Mouse (Mus musculus): Measurements from ENCODE around the gene March2. TPM values are rescaled to one million over a fixed set of nuclear protein-coding genes. Genes with fewer than 3 reads are reported as not detected.

The March2 gene
- polyA plus RNA-seq, 1 experiment: 171 TPM

GRCm38 (mm10) chr17:33678771-33679170, 39.7 kb downstream of the March2 start:
- no peak for TF ChIP-seq CTCF (IDR thresholded peaks at IDR 0.05; ENCODE audit: borderline replicate concordance, insufficient read depth, low read depth, low read length)
- TF ChIP-seq POLR2A (IDR thresholded peaks at IDR 0.05; ENCODE audit: borderline replicate concordance, insufficient read depth, low read length): no peak

GRCm38 (mm10) chr17:33676086-33676485, 42.4 kb downstream of the March2 start:
- Histone ChIP-seq H3K27ac (ENCODE audit: insufficient read depth, low read length) (no peak overlapping the region), H3K4me1 (ENCODE audit: control insufficient read depth, insufficient read depth, low read length) (peaks cover 2% of the 10 kb centered on the region; the same call in 1 of the 2 replicates), H3K4me3 (replicated peaks; ENCODE audit: insufficient read depth, low read depth, low read length) (no peak overlapping the region), H3K27me3 (ENCODE audit: control insufficient read depth, insufficient read depth, low read length) (no peaks in the 10 kb centered on the region)
- 75% methylated on average over 2 of the region's 2 CpGs for WGBS
- no peak for TF ChIP-seq POLR2A (IDR thresholded peaks at IDR 0.05; ENCODE audit: borderline replicate concordance, insufficient read depth, low read length)
- no peak for TF ChIP-seq CTCF (IDR thresholded peaks at IDR 0.05; ENCODE audit: borderline replicate concordance, insufficient read depth, low read depth, low read length)
- no peak for DNase-seq

More at GRCm38 (mm10) chr17:33678771-33679170, 39.7 kb downstream of the March2 start:
- no peaks in the 10 kb centered on the region for H3K27me3 ChIP-seq (ENCODE audit: control insufficient read depth, insufficient read depth, low read length)
- H3K4me3 ChIP-seq (replicated peaks; ENCODE audit: insufficient read depth, low read depth, low read length): no peak overlapping the region
- H3K27ac ChIP-seq (ENCODE audit: insufficient read depth, low read length): no peak overlapping the region
- DNase-seq: no peak
- H3K4me1 ChIP-seq (ENCODE audit: control insufficient read depth, insufficient read depth, low read length): peaks cover 2% of the 10 kb centered on the region; the same call in 1 of the 2 replicates

GRCm38 (mm10) chr17:33675452-33675851, 43.0 kb downstream of the March2 start:
- no peak overlapping the region for H3K27ac ChIP-seq (ENCODE audit: insufficient read depth, low read length)
- TF ChIP-seq CTCF (IDR thresholded peaks at IDR 0.05; ENCODE audit: borderline replicate concordance, insufficient read depth, low read depth, low read length) (no peak), POLR2A (IDR thresholded peaks at IDR 0.05; ENCODE audit: borderline replicate concordance, insufficient read depth, low read length) (no peak)
- peak in 1 of 2 experiments; percentile 30 for DNase-seq
- H3K4me3 ChIP-seq (replicated peaks; ENCODE audit: insufficient read depth, low read depth, low read length): no peak overlapping the region
- no peaks in the 10 kb centered on the region for H3K27me3 ChIP-seq (ENCODE audit: control insufficient read depth, insufficient read depth, low read length)
- peaks cover 2% of the 10 kb centered on the region; the same call in 1 of the 2 replicates for H3K4me1 ChIP-seq (ENCODE audit: control insufficient read depth, insufficient read depth, low read length)

GRCm38 (mm10) chr17:33673837-33674236, 44.6 kb downstream of the March2 start:
- Histone ChIP-seq H3K4me3 (replicated peaks; ENCODE audit: insufficient read depth, low read depth, low read length) (no peak overlapping the region), H3K27me3 (ENCODE audit: control insufficient read depth, insufficient read depth, low read length) (no peaks in the 10 kb centered on the region), H3K4me1 (ENCODE audit: control insufficient read depth, insufficient read depth, low read length) (peaks cover 2% of the 10 kb centered on the region; the same call in 1 of the 2 replicates), H3K27ac (ENCODE audit: insufficient read depth, low read length) (no peak overlapping the region)
- WGBS: 85% methylated on average over 1 of the region's 1 CpGs
- TF ChIP-seq CTCF (IDR thresholded peaks at IDR 0.05; ENCODE audit: borderline replicate concordance, insufficient read depth, low read depth, low read length) (no peak), POLR2A (IDR thresholded peaks at IDR 0.05; ENCODE audit: borderline replicate concordance, insufficient read depth, low read length) (no peak)
- DNase-seq: no peak

GRCm38 (mm10) chr17:33669681-33670080, 48.8 kb downstream of the March2 start:
- TF ChIP-seq POLR2A (IDR thresholded peaks at IDR 0.05; ENCODE audit: borderline replicate concordance, insufficient read depth, low read length): no peak
- no peak for TF ChIP-seq CTCF (IDR thresholded peaks at IDR 0.05; ENCODE audit: borderline replicate concordance, insufficient read depth, low read depth, low read length)
- no peaks in the 10 kb centered on the region for H3K4me1 ChIP-seq (ENCODE audit: control insufficient read depth, insufficient read depth, low read length)
- 77% methylated on average over 3 of the region's 3 CpGs for WGBS
- H3K27me3 ChIP-seq (ENCODE audit: control insufficient read depth, insufficient read depth, low read length): no peaks in the 10 kb centered on the region
- H3K27ac ChIP-seq (ENCODE audit: insufficient read depth, low read length): no peak overlapping the region
- DNase-seq: no peak
- H3K4me3 ChIP-seq (replicated peaks; ENCODE audit: insufficient read depth, low read depth, low read length): no peak overlapping the region

- no peak overlapping the region for H3K27ac ChIP-seq (ENCODE audit: insufficient read depth, low read length)
These were observed 51.7 kb downstream of the March2 start for GRCm38 (mm10) chr17:33666813-33667212.

GRCm38 (mm10) chr17:33649781-33650475, 68.5 kb downstream of the March2 start:
- no peak for TF ChIP-seq POLR2A (IDR thresholded peaks at IDR 0.05; ENCODE audit: borderline replicate concordance, insufficient read depth, low read length)
- no peak for TF ChIP-seq CTCF (IDR thresholded peaks at IDR 0.05; ENCODE audit: borderline replicate concordance, insufficient read depth, low read depth, low read length)
- H3K27ac ChIP-seq (ENCODE audit: insufficient read depth, low read length): no peak overlapping the region
- H3K4me1 ChIP-seq (ENCODE audit: control insufficient read depth, insufficient read depth, low read length): 0 out of 2 replicates have a peak, but pooled peaks cover 4% of the 10 kb centered on the region
- H3K27me3 ChIP-seq (ENCODE audit: control insufficient read depth, insufficient read depth, low read length): no peaks in the 10 kb centered on the region
- H3K4me3 ChIP-seq (replicated peaks; ENCODE audit: insufficient read depth, low read depth, low read length): no peak overlapping the region
- DNase-seq: no peak
- 98% methylated on average over 34 of the region's 34 CpGs for WGBS

More at GRCm38 (mm10) chr17:33666813-33667212, 51.7 kb downstream of the March2 start:
- no peak for DNase-seq
- Histone ChIP-seq H3K4me1 (ENCODE audit: control insufficient read depth, insufficient read depth, low read length) (no peaks in the 10 kb centered on the region), H3K4me3 (replicated peaks; ENCODE audit: insufficient read depth, low read depth, low read length) (no peak overlapping the region), H3K27me3 (ENCODE audit: control insufficient read depth, insufficient read depth, low read length) (no peaks in the 10 kb centered on the region)
- 75% methylated on average over 3 of the region's 3 CpGs for WGBS
- TF ChIP-seq POLR2A (IDR thresholded peaks at IDR 0.05; ENCODE audit: borderline replicate concordance, insufficient read depth, low read length): no peak
- no peak for TF ChIP-seq CTCF (IDR thresholded peaks at IDR 0.05; ENCODE audit: borderline replicate concordance, insufficient read depth, low read depth, low read length)

GRCm38 (mm10) chr17:33645073-33645472, 73.4 kb downstream of the March2 start:
- Histone ChIP-seq H3K4me3 (replicated peaks; ENCODE audit: insufficient read depth, low read depth, low read length) (no peak overlapping the region), H3K27me3 (ENCODE audit: control insufficient read depth, insufficient read depth, low read length) (no peaks in the 10 kb centered on the region), H3K27ac (ENCODE audit: insufficient read depth, low read length) (no peak overlapping the region), H3K4me1 (ENCODE audit: control insufficient read depth, insufficient read depth, low read length) (0 out of 2 replicates have a peak, but pooled peaks cover 10% of the 10 kb centered on the region)
- no peak for TF ChIP-seq CTCF (IDR thresholded peaks at IDR 0.05; ENCODE audit: borderline replicate concordance, insufficient read depth, low read depth, low read length)
- no peak for TF ChIP-seq POLR2A (IDR thresholded peaks at IDR 0.05; ENCODE audit: borderline replicate concordance, insufficient read depth, low read length)
- no peak for DNase-seq
- 86% methylated on average over 8 of the region's 8 CpGs for WGBS
